ENCODE assay signal across 12 mouse cellular contexts in genomic region chr6:83351490-83352160, GRCm38 (mm10). TPM values are rescaled to one million over a fixed set of nuclear protein-coding genes. Genes with fewer than 3 reads are reported as not detected.
DNase-seq lines count a peak whose midpoint lies in the region; ATAC-seq and TF ChIP-seq lines count a peak whose summit lies in the region.
"Had no signal": no experiment of that assay in that cellular context is flagged by ENCODE, and none has a peak within 500 bp of the region (broad histone marks: within the 10 kb centered on the region; RNA-seq: fewer than 3 reads in every experiment).

No protein-coding gene starts in this region.

- no peaks in the 10 kb centered on the region for H3K27me3 ChIP-seq in cerebellum, adult 2 months (ENCODE audit: control insufficient read depth, insufficient read depth, low read length)
- no peaks in the 10 kb centered on the region for H3K27me3 ChIP-seq in neural tube, embryonic 13.5 days
- H3K27me3 ChIP-seq in neural tube, embryonic 15.5 days (replicated peaks) = no peaks in the 10 kb centered on the region
- no peaks in the 10 kb centered on the region for H3K27me3 ChIP-seq in liver, embryonic 14.5 days (ENCODE audit: control insufficient read depth, insufficient read depth, low read length)

- TF ChIP-seq CTCF in cerebellum, adult 2 months (IDR thresholded peaks at IDR 0.05; ENCODE audit: borderline replicate concordance, insufficient read depth, low read depth, low read length) = no peak
- no peak for TF ChIP-seq CTCF in liver, embryonic 14.5 days (IDR thresholded peaks at IDR 0.05; ENCODE audit: low read depth)

- DNase-seq in cerebellum, adult 2 months = peak in 1 of 2 experiments; percentile 21
- no peak for DNase-seq in cerebellum, postnatal 10 days
- DNase-seq in liver, embryonic 14.5 days (ENCODE audit: low read depth in 3 of 3, low spot score in 3 of 3) = peak; percentile 94 to 95 (median 95)
- peak; percentile 24 for DNase-seq in yolk sac, embryonic 10.5 days (ENCODE audit: low spot score)
- no peak for DNase-seq in adrenal gland, postnatal 14 days
- DNase-seq in frontal cortex, adult 2 months (ENCODE audit: extremely low spot score in 1 of 2, low spot score in 1 of 2) = no peak
- DNase-seq: gastrocnemius, postnatal 10 days; kidney, postnatal 25 days; lung, postnatal 36 days; right cerebral cortex, adult 18-20 months had no signal

- no peak for ATAC-seq in neural tube, embryonic 13.5 days (ENCODE audit: low read depth)
- ATAC-seq in neural tube, embryonic 15.5 days (ENCODE audit: low FRiP score) = no peak
- peak; percentile 92 for ATAC-seq in liver, embryonic 14.5 days (ENCODE audit: insufficient read depth)

- H3K36me3 ChIP-seq in neural tube, embryonic 13.5 days = peaks cover 28% of the 10 kb centered on the region
- H3K36me3 ChIP-seq in neural tube, embryonic 15.5 days = peaks cover 32% of the 10 kb centered on the region
- peaks cover 34% of the 10 kb centered on the region for H3K36me3 ChIP-seq in liver, embryonic 14.5 days (replicated peaks; ENCODE audit: control insufficient read depth, insufficient read depth, low read depth)

- H3K9me3 ChIP-seq in neural tube, embryonic 13.5 days = no peaks in the 10 kb centered on the region
- no peaks in the 10 kb centered on the region for H3K9me3 ChIP-seq in neural tube, embryonic 15.5 days (replicated peaks)
- H3K9me3 ChIP-seq in liver, embryonic 14.5 days (ENCODE audit: control insufficient read depth, low read length) = no peaks in the 10 kb centered on the region

- 75% methylated on average over 7 of the region's 7 CpGs for WGBS in cerebellum, adult 2 months
- 82% methylated on average over 7 of the region's 7 CpGs for WGBS in neural tube, embryonic 13.5 days
- WGBS in neural tube, embryonic 15.5 days = 83% methylated on average over 7 of the region's 7 CpGs
- WGBS in liver, embryonic 14.5 days (ENCODE audit: insufficient replicate concordance) = 12% methylated on average over 7 of the region's 7 CpGs

- peaks cover 25% of the 10 kb centered on the region for H3K4me1 ChIP-seq in cerebellum, adult 2 months (ENCODE audit: control insufficient read depth, insufficient read depth, low read length)
- peaks cover 15% of the 10 kb centered on the region for H3K4me1 ChIP-seq in neural tube, embryonic 13.5 days (replicated peaks)
- peaks cover 28% of the 10 kb centered on the region for H3K4me1 ChIP-seq in neural tube, embryonic 15.5 days
- H3K4me1 ChIP-seq in liver, embryonic 14.5 days (replicated peaks; ENCODE audit: control insufficient read depth in 2 of 2, insufficient read depth in 2 of 2, low read length in 1 of 2) = peaks cover 34 to 40% of the 10 kb centered on the region in 2 experiments

- H3K4me2 ChIP-seq in neural tube, embryonic 13.5 days = no peak overlapping the region
- H3K4me2 ChIP-seq in neural tube, embryonic 15.5 days = no peak overlapping the region
- peak overlapping the region; percentile 89 for H3K4me2 ChIP-seq in liver, embryonic 14.5 days (ENCODE audit: low read depth)

- 0 out of 2 replicates have a peak overlapping the region, but pooled peaks have one; percentile 3 for H3K9ac ChIP-seq in neural tube, embryonic 13.5 days
- H3K9ac ChIP-seq in neural tube, embryonic 15.5 days (replicated peaks) = no peak overlapping the region
- H3K9ac ChIP-seq in liver, embryonic 14.5 days (replicated peaks) = peak overlapping the region; percentile 99

- TF ChIP-seq POLR2A in cerebellum, adult 2 months (IDR thresholded peaks at IDR 0.05; ENCODE audit: borderline replicate concordance, insufficient read depth, low read length) = no peak

- peak overlapping the region; percentile 76 for H3K27ac ChIP-seq in cerebellum, adult 2 months (ENCODE audit: insufficient read depth, low read length)
- no peak overlapping the region for H3K27ac ChIP-seq in neural tube, embryonic 13.5 days (replicated peaks)
- H3K27ac ChIP-seq in neural tube, embryonic 15.5 days (replicated peaks) = no peak overlapping the region
- H3K27ac ChIP-seq in liver, embryonic 14.5 days = peak overlapping the region; percentile 95

- TF ChIP-seq EP300 in liver, embryonic 14.5 days (IDR thresholded peaks at IDR 0.05; ENCODE audit: low read depth) = peak; percentile 95

- H3K4me3 ChIP-seq in cerebellum, adult 2 months (replicated peaks; ENCODE audit: insufficient read depth, low read depth, low read length) = no peak overlapping the region
- no peak overlapping the region for H3K4me3 ChIP-seq in neural tube, embryonic 13.5 days
- H3K4me3 ChIP-seq in neural tube, embryonic 15.5 days (replicated peaks) = no peak overlapping the region
- peak overlapping the region; percentile 56 to 81 for H3K4me3 ChIP-seq in liver, embryonic 14.5 days (ENCODE audit: insufficient read depth in 1 of 2, low read depth in 2 of 2, low read length in 2 of 2)

RNA-seq across cellular contexts. Expression of gene Bola3, which starts 2.7 kb away (rescaled TPM):
- 87.1 and 90.2 TPM in 2 replicates for polyA plus RNA-seq in cerebellum, adult 2 months (2012; rRNA removed)
- 68.5 and 70.4 TPM in 2 replicates for polyA plus RNA-seq in neural tube, embryonic 13.5 days (2015; fragmentation: Nextera tagmentation; extraction: Ambion mirVana)
- 60.1 and 73.0 TPM in 2 replicates for polyA plus RNA-seq in neural tube, embryonic 15.5 days (2015; fragmentation: Nextera tagmentation; extraction: Ambion mirVana)
- polyA plus RNA-seq in liver, embryonic 14.5 days (2012; rRNA removed) = 28.8 and 92.1 TPM in 2 replicates
- polyA plus RNA-seq in liver, embryonic 14.5 days (2014; fragmentation: Nextera tagmentation; extraction: Ambion mirVana) = 342 and 357 TPM in 2 replicates
- total RNA-seq in adrenal gland, postnatal 14 days (2021) = 261 TPM in 2 replicates
- 41.8 and 73.9 TPM in 2 replicates for polyA plus RNA-seq in frontal cortex, adult 2 months (2012; rRNA removed)

RNA-seq across cellular contexts. Expression of gene Mob1a, which starts 25.8 kb away (rescaled TPM):
- 16.0 and 16.3 TPM in 2 replicates for polyA plus RNA-seq in cerebellum, adult 2 months (2012; rRNA removed)
- polyA plus RNA-seq in neural tube, embryonic 13.5 days (2015; fragmentation: Nextera tagmentation; extraction: Ambion mirVana) = 29.2 and 32.8 TPM in 2 replicates
- polyA plus RNA-seq in neural tube, embryonic 15.5 days (2015; fragmentation: Nextera tagmentation; extraction: Ambion mirVana) = 20.2 and 31.3 TPM in 2 replicates
- 19.0 and 25.2 TPM in 2 replicates for polyA plus RNA-seq in liver, embryonic 14.5 days (2012; rRNA removed)
- polyA plus RNA-seq in liver, embryonic 14.5 days (2014; fragmentation: Nextera tagmentation; extraction: Ambion mirVana) = 39.4 and 43.3 TPM in 2 replicates
- total RNA-seq in adrenal gland, postnatal 14 days (2021) = 75.9 and 79.9 TPM in 2 replicates
- 16.3 and 19.2 TPM in 2 replicates for polyA plus RNA-seq in frontal cortex, adult 2 months (2012; rRNA removed)

RNA-seq across cellular contexts. Expression of gene Mthfd2, which starts 25.9 kb away (rescaled TPM):
- polyA plus RNA-seq in cerebellum, adult 2 months (2012; rRNA removed) = 13.6 and 15.4 TPM in 2 replicates
- polyA plus RNA-seq in neural tube, embryonic 13.5 days (2015; fragmentation: Nextera tagmentation; extraction: Ambion mirVana) = 27.6 and 27.8 TPM in 2 replicates
- polyA plus RNA-seq in neural tube, embryonic 15.5 days (2015; fragmentation: Nextera tagmentation; extraction: Ambion mirVana) = 30.9 and 34.7 TPM in 2 replicates
- 28.5 and 44.4 TPM in 2 replicates for polyA plus RNA-seq in liver, embryonic 14.5 days (2012; rRNA removed)
- polyA plus RNA-seq in liver, embryonic 14.5 days (2014; fragmentation: Nextera tagmentation; extraction: Ambion mirVana) = 66.0 and 67.7 TPM in 2 replicates
- total RNA-seq in adrenal gland, postnatal 14 days (2021) = 21.1 and 24.1 TPM in 2 replicates
- 6.3 and 6.9 TPM in 2 replicates for polyA plus RNA-seq in frontal cortex, adult 2 months (2012; rRNA removed)

Comparison
In these comparisons a context has a peak if more than half of its experiments do, and no peak if none do; other contexts are left out.
1. DNase-seq: peak in liver, embryonic 14.5 days (3 of 3) and yolk sac, embryonic 10.5 days (single experiment); none in cerebellum, postnatal 10 days (0 of 2), adrenal gland, postnatal 14 days (single experiment) and frontal cortex, adult 2 months (0 of 2).
2. H3K27ac ChIP-seq: peak in cerebellum, adult 2 months (single experiment) and liver, embryonic 14.5 days (single experiment); none in neural tube, embryonic 13.5 days (single experiment) and neural tube, embryonic 15.5 days (single experiment).
3. H3K4me3 ChIP-seq: peak in liver, embryonic 14.5 days (2 of 2); none in cerebellum, adult 2 months (single experiment), neural tube, embryonic 13.5 days (single experiment) and neural tube, embryonic 15.5 days (single experiment).